Mouse (Mus musculus): ENCODE results near the gene Bcl11a. TPM values are rescaled to one million over a fixed set of nuclear protein-coding genes. Genes with fewer than 3 reads are reported as not detected.

Gene Bcl11a
- polyA plus RNA-seq, 1 experiment from 2014 or later = 159 TPM

DNA sequence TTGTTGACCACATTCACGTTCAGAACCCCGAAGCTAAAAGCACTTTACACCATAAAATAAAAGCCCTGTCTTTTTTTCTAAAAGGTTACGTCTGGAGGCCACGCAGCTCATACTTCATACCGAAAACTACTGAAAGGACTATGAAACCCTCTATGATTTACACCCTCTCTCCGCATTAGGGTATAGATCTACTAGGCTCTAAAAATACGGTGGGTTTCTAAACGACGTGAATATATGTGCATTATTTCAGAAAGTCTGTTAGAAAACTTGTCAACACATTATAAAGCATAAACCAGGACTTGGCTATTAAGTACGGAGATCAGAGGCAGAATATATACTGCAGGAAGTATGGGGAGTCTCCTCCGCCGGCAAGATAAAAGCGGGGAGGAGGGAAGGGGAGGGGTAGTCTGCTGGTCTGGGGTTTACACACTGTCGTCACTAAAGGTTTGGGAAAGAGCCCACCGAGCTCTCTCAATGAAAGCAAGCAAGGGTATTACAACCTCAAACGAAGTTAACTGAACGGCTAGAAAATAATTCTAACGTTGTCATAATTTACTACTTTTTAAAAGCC is 3.8 kb upstream of the Bcl11a start:
- H3K36me3 ChIP-seq (ENCODE audit: poor library complexity, severe bottlenecking) = no peaks in the 10 kb centered on the region
- under 1% methylated on average over 18 of the region's 18 CpGs for WGBS
- H3K27me3 ChIP-seq = no peaks in the 10 kb centered on the region
- peak overlapping the region; percentile 100 for H3K27ac ChIP-seq
- ATAC-seq = peak; percentile 28; the same call in 1 of the 2 replicates
- H3K4me2 ChIP-seq = peak overlapping the region; percentile 95
- peak overlapping the region; percentile 96 for H3K9ac ChIP-seq
- no peaks in the 10 kb centered on the region for H3K9me3 ChIP-seq (replicated peaks)
- H3K4me3 ChIP-seq = peak overlapping the region; percentile 65
- H3K4me1 ChIP-seq = peaks cover 34% of the 10 kb centered on the region

GRCm38 (mm10) chr11:24074634-24075104 is 3.2 kb upstream of the Bcl11a start, which contains the start of gene A830031A19Rik:
A830031A19Rik (minus strand) TSS chr11:24075054.
- no peaks in the 10 kb centered on the region for H3K36me3 ChIP-seq (ENCODE audit: poor library complexity, severe bottlenecking)
- no peaks in the 10 kb centered on the region for H3K27me3 ChIP-seq
- peaks cover 34% of the 10 kb centered on the region for H3K4me1 ChIP-seq
- H3K9me3 ChIP-seq (replicated peaks) = no peaks in the 10 kb centered on the region
- ATAC-seq = no peak
- peak within 1 kb of the TSS; percentile 100 for H3K27ac ChIP-seq
- peak within 1 kb of the TSS; percentile 65 for H3K4me3 ChIP-seq
- peak within 1 kb of the TSS; percentile 96 for H3K9ac ChIP-seq
- 0% methylated on average over 11 of the region's 11 CpGs for WGBS
- peak within 1 kb of the TSS; percentile 95 for H3K4me2 ChIP-seq

- H3K27me3 ChIP-seq = no peaks in the 10 kb centered on the region
- H3K27ac ChIP-seq = peak overlapping the region; percentile 100
- peak overlapping the region; percentile 95 for H3K4me2 ChIP-seq
- no peaks in the 10 kb centered on the region for H3K9me3 ChIP-seq (replicated peaks)
- H3K4me3 ChIP-seq = peak overlapping the region; percentile 65
- under 1% methylated on average over 17 of the region's 17 CpGs for WGBS
- peaks cover 34% of the 10 kb centered on the region for H3K4me1 ChIP-seq
- H3K9ac ChIP-seq = peak overlapping the region; percentile 96
- H3K36me3 ChIP-seq (ENCODE audit: poor library complexity, severe bottlenecking) = no peaks in the 10 kb centered on the region
- ATAC-seq = no peak
These were observed 2.2 kb upstream of the Bcl11a start for GRCm38 (mm10) chr11:24075486-24076126.

GRCm38 (mm10) chr11:24076127-24076650 is 1.7 kb upstream of the Bcl11a start:
- H3K9ac ChIP-seq = peak overlapping the region; percentile 96
- peak overlapping the region; percentile 100 for H3K27ac ChIP-seq
- H3K9me3 ChIP-seq (replicated peaks) = no peaks in the 10 kb centered on the region
- under 1% methylated on average over 31 of the region's 32 CpGs for WGBS
- peak overlapping the region; percentile 65 for H3K4me3 ChIP-seq
- peak; percentile 41 for ATAC-seq
- H3K27me3 ChIP-seq = no peaks in the 10 kb centered on the region
- H3K4me1 ChIP-seq = peaks cover 34% of the 10 kb centered on the region
- peak overlapping the region; percentile 95 for H3K4me2 ChIP-seq
- no peaks in the 10 kb centered on the region for H3K36me3 ChIP-seq (ENCODE audit: poor library complexity, severe bottlenecking)

DNA sequence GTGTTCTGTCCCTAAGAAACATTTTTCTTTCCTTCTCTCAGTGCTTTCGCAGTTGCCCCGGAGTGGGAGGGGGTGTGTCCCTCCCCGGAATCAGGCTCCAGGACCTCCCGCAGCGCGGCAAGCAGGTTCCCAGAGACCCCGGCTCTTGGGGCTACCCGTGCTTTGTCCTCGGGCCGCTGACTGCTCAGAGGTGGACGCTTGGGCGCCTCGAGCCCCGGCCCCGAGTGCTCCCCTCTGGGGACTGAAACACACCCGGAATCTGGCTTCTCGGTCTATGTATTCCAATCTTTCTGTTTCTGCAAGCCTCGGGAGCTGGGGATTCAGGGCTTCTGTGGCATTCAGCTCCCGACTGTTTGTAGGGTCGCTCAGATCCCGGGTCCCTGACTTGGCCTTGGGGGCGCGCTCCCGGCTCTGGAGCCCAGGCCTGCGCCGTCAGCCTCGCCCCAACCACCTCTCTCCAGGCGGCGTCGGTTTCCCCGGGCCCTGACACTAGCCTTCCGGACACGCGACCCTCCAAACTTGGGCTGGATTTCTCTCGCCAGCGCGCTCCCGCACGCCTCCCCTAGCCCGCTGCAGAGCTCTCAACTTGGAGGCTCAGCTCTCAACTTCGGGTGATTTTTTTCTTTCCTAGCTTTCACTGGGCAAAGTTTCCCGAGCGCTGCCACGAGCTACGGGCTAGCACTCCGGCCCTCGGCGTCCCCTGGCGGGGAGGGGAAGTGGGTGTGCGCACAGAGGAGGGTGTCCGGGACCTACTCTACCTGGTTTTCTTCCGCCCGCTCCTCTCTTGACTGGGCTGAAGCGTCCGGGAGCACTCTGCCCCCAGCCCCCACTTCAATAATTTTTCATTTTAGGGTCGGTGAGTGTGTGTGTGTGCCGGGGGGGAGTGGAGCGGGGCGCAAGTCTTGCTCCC is 780 bp upstream of the Bcl11a start:
- Histone ChIP-seq H3K9ac (peak overlapping the region; percentile 96), H3K27ac (peak overlapping the region; percentile 100), H3K4me3 (peak overlapping the region; percentile 65), H3K4me2 (peak overlapping the region; percentile 95), H3K36me3 (ENCODE audit: poor library complexity, severe bottlenecking) (no peaks in the 10 kb centered on the region), H3K9me3 (replicated peaks) (no peaks in the 10 kb centered on the region), H3K27me3 (no peaks in the 10 kb centered on the region), H3K4me1 (peaks cover 32% of the 10 kb centered on the region)
- peak; percentile 25 for ATAC-seq
- under 1% methylated on average over 59 of the region's 59 CpGs for WGBS

GRCm38 (mm10) chr11:24078706-24079316 is 955 bp downstream of the Bcl11a start:
- no peaks in the 10 kb centered on the region for H3K9me3 ChIP-seq (replicated peaks)
- H3K27me3 ChIP-seq = no peaks in the 10 kb centered on the region
- no peaks in the 10 kb centered on the region for H3K36me3 ChIP-seq (ENCODE audit: poor library complexity, severe bottlenecking)
- ATAC-seq = no peak
- peak overlapping the region; percentile 65 for H3K4me3 ChIP-seq
- H3K27ac ChIP-seq = peak overlapping the region; percentile 100
- H3K9ac ChIP-seq = peak overlapping the region; percentile 96
- peak overlapping the region; percentile 95 for H3K4me2 ChIP-seq
- WGBS = under 1% methylated on average over 38 of the region's 38 CpGs
- peaks cover 30% of the 10 kb centered on the region for H3K4me1 ChIP-seq

DNA sequence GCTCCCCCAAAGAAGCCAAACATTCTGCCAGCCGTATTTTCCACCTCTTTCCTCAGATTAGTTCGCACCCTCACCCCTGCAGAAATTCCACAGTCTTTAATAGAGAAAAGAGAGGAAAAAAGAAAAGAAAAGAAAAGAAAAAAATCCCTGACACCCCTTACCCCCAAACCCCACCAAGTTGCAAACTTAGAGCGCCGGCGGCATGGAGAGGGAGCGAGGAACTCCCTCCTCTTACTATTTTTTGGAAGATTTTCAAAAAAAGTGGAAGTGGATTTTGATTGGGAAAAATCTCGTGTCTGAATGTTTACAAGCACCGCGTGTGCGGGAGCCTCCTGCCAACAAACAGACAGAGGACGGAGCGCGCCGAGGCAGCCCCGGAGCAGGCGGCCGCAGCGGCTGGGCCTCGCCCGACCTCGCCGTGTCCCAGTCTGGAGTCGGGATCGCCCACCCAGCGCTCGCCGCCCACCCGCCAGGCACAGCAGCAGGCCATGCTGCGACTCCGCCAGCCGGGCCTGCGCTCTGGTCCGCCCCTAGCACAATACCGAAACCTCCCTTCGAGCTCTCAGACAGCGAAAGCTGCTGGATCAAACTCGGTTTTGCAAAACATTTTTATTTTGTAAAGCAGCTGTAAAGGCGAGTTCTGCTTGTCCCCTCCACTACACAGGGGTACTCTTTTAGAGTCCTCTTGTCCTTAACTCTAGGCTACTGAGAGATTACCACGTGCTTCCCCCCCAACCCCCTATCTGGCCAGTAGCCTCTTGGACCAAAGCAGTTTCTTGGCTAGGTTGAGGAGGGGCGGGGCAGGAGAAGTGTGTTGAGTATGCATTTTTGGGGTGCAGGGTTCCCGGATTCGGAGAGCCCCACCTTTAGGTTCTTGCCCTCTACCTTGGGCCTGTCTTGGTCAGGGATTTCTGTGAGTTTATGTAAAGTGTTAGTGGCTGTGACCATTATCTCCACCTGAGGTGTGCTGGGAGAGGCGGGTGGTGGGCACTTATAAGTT is 1.8 kb downstream of the Bcl11a start:
- WGBS = under 1% methylated on average over 42 of the region's 43 CpGs
- Histone ChIP-seq H3K4me3 (peak overlapping the region; percentile 65), H3K4me1 (peaks cover 29% of the 10 kb centered on the region), H3K9me3 (replicated peaks) (no peaks in the 10 kb centered on the region), H3K4me2 (peak overlapping the region; percentile 95), H3K9ac (peak overlapping the region; percentile 96), H3K27ac (peak overlapping the region; percentile 100), H3K36me3 (ENCODE audit: poor library complexity, severe bottlenecking) (no peaks in the 10 kb centered on the region), H3K27me3 (no peaks in the 10 kb centered on the region)
- peak; percentile 3; the same call in 1 of the 2 replicates for ATAC-seq

DNA sequence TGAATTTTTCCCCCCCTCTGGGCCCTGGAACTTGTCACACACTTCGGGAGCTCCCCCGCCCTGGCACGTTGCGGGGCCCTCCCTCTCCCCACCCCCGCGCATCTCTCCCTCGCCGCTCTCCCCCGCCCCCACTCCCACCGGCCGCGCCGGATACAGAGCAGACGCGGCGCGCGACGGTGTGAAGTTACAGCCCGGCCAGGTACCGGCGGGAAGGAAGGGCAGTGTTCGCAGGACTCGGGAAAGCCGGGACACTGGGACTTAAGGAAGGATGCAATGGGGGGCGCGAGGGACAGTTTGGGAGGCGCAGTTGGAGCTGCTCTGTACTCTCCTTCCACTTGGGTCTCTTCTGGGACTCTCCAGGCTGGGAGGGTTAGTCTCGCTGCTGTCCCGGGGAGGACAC is 2.7 kb downstream of the Bcl11a start:
- WGBS = under 1% methylated on average over 30 of the region's 30 CpGs
- peak overlapping the region; percentile 65 for H3K4me3 ChIP-seq
- H3K4me1 ChIP-seq = peaks cover 27% of the 10 kb centered on the region
- H3K27ac ChIP-seq = peak overlapping the region; percentile 100
- peak; percentile 56 for ATAC-seq
- H3K9me3 ChIP-seq (replicated peaks) = no peaks in the 10 kb centered on the region
- peak overlapping the region; percentile 96 for H3K9ac ChIP-seq
- H3K36me3 ChIP-seq (ENCODE audit: poor library complexity, severe bottlenecking) = peaks cover 4% of the 10 kb centered on the region
- peak overlapping the region; percentile 95 for H3K4me2 ChIP-seq
- H3K27me3 ChIP-seq = no peaks in the 10 kb centered on the region

DNA sequence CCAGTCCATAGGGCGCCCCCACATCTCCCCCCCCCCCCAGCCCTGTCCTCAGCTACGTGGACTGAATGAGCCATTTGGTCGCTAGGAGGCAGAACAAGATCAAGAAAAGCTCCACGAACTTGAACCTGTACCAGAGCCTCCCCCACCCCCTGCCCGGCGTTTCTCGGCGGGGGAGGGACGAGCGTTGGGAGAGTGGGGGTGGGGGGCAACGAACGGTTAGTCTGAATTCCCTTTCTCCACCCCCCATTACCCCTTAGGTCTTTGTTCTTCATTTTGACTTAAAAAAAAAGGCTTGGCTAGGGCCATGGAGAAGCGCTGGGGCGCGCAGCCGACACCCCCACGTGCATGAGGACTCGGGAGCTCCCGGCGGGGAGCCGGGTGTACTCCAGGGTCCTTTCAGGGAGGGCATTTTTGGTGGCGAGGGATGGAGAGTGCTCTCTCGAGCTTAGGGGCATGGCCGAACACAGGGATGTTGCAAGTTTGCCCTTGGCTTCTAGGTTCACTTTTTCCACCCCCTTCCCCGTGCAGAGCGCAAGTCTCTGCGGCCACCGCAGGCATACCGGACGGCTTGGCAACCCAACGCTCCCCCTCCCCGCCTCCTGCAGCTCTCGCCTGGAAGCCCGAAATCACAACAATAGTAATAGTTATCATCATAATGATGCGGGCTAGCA is 3.3 kb downstream of the Bcl11a start:
- peaks cover 33% of the 10 kb centered on the region for H3K4me1 ChIP-seq
- H3K9me3 ChIP-seq (replicated peaks) = no peaks in the 10 kb centered on the region
- H3K4me3 ChIP-seq = peak overlapping the region; percentile 65
- H3K9ac ChIP-seq = peak overlapping the region; percentile 96
- H3K36me3 ChIP-seq (ENCODE audit: poor library complexity, severe bottlenecking) = peaks cover 10% of the 10 kb centered on the region
- WGBS = under 1% methylated on average over 34 of the region's 35 CpGs
- H3K4me2 ChIP-seq = peak overlapping the region; percentile 95
- H3K27me3 ChIP-seq = no peaks in the 10 kb centered on the region
- peak overlapping the region; percentile 100 for H3K27ac ChIP-seq
- ATAC-seq = peak; percentile 66

- Histone ChIP-seq H3K9ac (peak overlapping the region; percentile 96), H3K27ac (peak overlapping the region; percentile 100), H3K36me3 (ENCODE audit: poor library complexity, severe bottlenecking) (peaks cover 17% of the 10 kb centered on the region), H3K27me3 (no peaks in the 10 kb centered on the region), H3K4me3 (peak overlapping the region; percentile 65), H3K4me2 (peak overlapping the region; percentile 95), H3K9me3 (replicated peaks) (no peaks in the 10 kb centered on the region), H3K4me1 (peaks cover 40% of the 10 kb centered on the region)
- under 1% methylated on average over 43 of the region's 43 CpGs for WGBS
- no peak; the same call in 1 of the 2 replicates for ATAC-seq
These were observed 4.0 kb downstream of the Bcl11a start for GRCm38 (mm10) chr11:24081687-24082384.

Measured in forebrain, embryonic 13.5 days (tissue).